Mouse (Mus musculus) limb, embryonic 14.5 days (tissue): ENCODE measurements around the gene Numb. TPM values are rescaled to one million over a fixed set of nuclear protein-coding genes. Genes with fewer than 3 reads are reported as not detected.
"Not testable (repeated sequence)": the region's sequence is repeated elsewhere in the genome, so short reads cannot be mapped to it uniquely, and the experiment has no call there.

Source experiments
- ATAC-seq: fragments of 200-750 bp; cut with Nextera tagmentation; 2 replicates; pipeline ENCODE4 v1.8.0; 2017; ENCODE audit warnings: low read depth, moderate number of reproducible peaks, moderate TSS enrichment; ENCODE audit not compliant: low FRiP score
- DNase-seq: peaks from one replicate; pipeline ENCODE4 v3.0.0-alpha.2; 2015; ENCODE audit warnings: low spot score
- H3K27ac ChIP-seq: fragments of 300-500 bp; sonication (generic); replicated peaks from 2 replicates; pipeline ENCODE4 v1.5.1; 2014; ENCODE audit warnings: low read depth, mild to moderate bottlenecking, low read length, moderate library complexity, mixed read lengths
- H3K27me3 ChIP-seq: fragments of 300-500 bp; sonication (generic); 2 replicates; pipeline ENCODE4 v1.6.1; 2014; ENCODE audit warnings: low read length, mixed read lengths; ENCODE audit not compliant: control insufficient read depth, insufficient read depth
- H3K36me3 ChIP-seq: fragments of 300-500 bp; sonication (generic); 2 replicates; pipeline ENCODE4 v1.6.1; 2014; ENCODE audit warnings: mild to moderate bottlenecking, low read length, moderate library complexity, mixed read lengths; ENCODE audit not compliant: control insufficient read depth, insufficient read depth
- H3K4me1 ChIP-seq: fragments of 300-500 bp; sonication (generic); 2 replicates; pipeline ENCODE4 v1.6.1; 2014; ENCODE audit warnings: antibody characterized with exemption, low read length, mixed read lengths; ENCODE audit not compliant: control insufficient read depth, insufficient read depth
- H3K4me2 ChIP-seq: fragments of 300-500 bp; sonication (generic); replicated peaks from 2 replicates; pipeline ENCODE4 v1.6.1; 2014; ENCODE audit warnings: low read depth, mild to moderate bottlenecking, low read length, moderate library complexity; ENCODE audit not compliant: severe bottlenecking
- H3K4me3 ChIP-seq: fragments of 300-500 bp; sonication (generic); replicated peaks from 2 replicates; pipeline ENCODE4 v1.5.1; 2014; ENCODE audit warnings: low read length
- H3K9ac ChIP-seq: fragments of 300-500 bp; sonication (generic); 2 replicates; pipeline ENCODE4 v1.6.1; 2014; ENCODE audit warnings: mild to moderate bottlenecking, low read depth, low read length, moderate library complexity; ENCODE audit not compliant: severe bottlenecking
- H3K9me3 ChIP-seq: fragments of 300-500 bp; sonication (generic); 2 replicates; pipeline ENCODE4 v1.6.1; 2016; ENCODE audit warnings: low read length; ENCODE audit not compliant: control insufficient read depth
- POLR2A ChIP-seq: fragments of 200-500 bp; IDR thresholded peaks from 2 replicates; pipeline ENCODE4 v1.8.0; 2012; ENCODE audit warnings: inconsistent platforms, mild to moderate bottlenecking, moderate library complexity, borderline replicate concordance; ENCODE audit not compliant: insufficient read depth, insufficient read length; ENCODE audit errors: extremely low read depth
- WGBS: fragments of 180-500 bp; shearing (Covaris S2); extraction: QIAGEN DNeasy Blood & Tissue Kit; methylation state at CpG from one replicate; pipeline ENCODE4 v1.1.7; 2014; 5-methylcytosine and 5-hydroxymethylcytosine counted together
- polyA plus RNA-seq, 2 experiments: library from polyadenylated mRNA; depleted of rRNA in 1 of 2; stranded (reverse) in 1 of 2; unstranded in 1 of 2; fragments of >200 nt; fragmentation: Nextera tagmentation in 1 of 2; extraction: Ambion mirVana in 1 of 2; gene quantifications; 2 replicates each; pipeline versions ENCODE4 v1.2.1 to v1.2.3; 2012 to 2014

The Numb gene
- polyA plus RNA-seq, 2 experiments = 31.3 to 53.8 TPM

GRCm38 (mm10) chr12:83941938-83942337, 20.2 kb upstream of the Numb start:
- no peak for DNase-seq
- WGBS = 80% methylated on average over 3 of the region's 3 CpGs
- H3K9me3 ChIP-seq = no peaks in the 10 kb centered on the region
- ATAC-seq = no peak
- no peak overlapping the region for H3K9ac ChIP-seq
- H3K36me3 ChIP-seq = no peaks in the 10 kb centered on the region
- TF ChIP-seq POLR2A = no peak
- no peaks in the 10 kb centered on the region for H3K27me3 ChIP-seq
- H3K4me3 ChIP-seq = no peak overlapping the region
- H3K4me2 ChIP-seq = no peak overlapping the region
- H3K27ac ChIP-seq = no peak overlapping the region
- no peaks in the 10 kb centered on the region for H3K4me1 ChIP-seq

- ATAC-seq (no peak), DNase-seq (no peak)
- no peaks in the 10 kb centered on the region for H3K9me3 ChIP-seq
- WGBS = 69% methylated on average over 4 of the region's 4 CpGs
- no peak overlapping the region for H3K4me3 ChIP-seq
- no peak overlapping the region for H3K4me2 ChIP-seq
- H3K36me3 ChIP-seq = no peaks in the 10 kb centered on the region
- no peak for TF ChIP-seq POLR2A
- H3K27me3 ChIP-seq = no peaks in the 10 kb centered on the region
- H3K27ac ChIP-seq = no peak overlapping the region
- H3K4me1 ChIP-seq = no peaks in the 10 kb centered on the region
- H3K9ac ChIP-seq = no peak overlapping the region
These were observed 18.3 kb upstream of the Numb start for GRCm38 (mm10) chr12:83940031-83940430.

- ATAC-seq (no peak), DNase-seq (no peak)
- no peaks in the 10 kb centered on the region for H3K4me1 ChIP-seq
- WGBS = 73% methylated on average over 2 of the region's 2 CpGs
- H3K36me3 ChIP-seq = no peaks in the 10 kb centered on the region
- H3K27me3 ChIP-seq = no peaks in the 10 kb centered on the region
- H3K4me3 ChIP-seq = no peak overlapping the region
- H3K9me3 ChIP-seq = no peaks in the 10 kb centered on the region; the same call in 1 of the 2 replicates
- no peak overlapping the region for H3K4me2 ChIP-seq
- no peak for TF ChIP-seq POLR2A
- no peak overlapping the region for H3K9ac ChIP-seq
- no peak overlapping the region for H3K27ac ChIP-seq
These were observed 17.6 kb upstream of the Numb start for GRCm38 (mm10) chr12:83939332-83939731.

GRCm38 (mm10) chr12:83938592-83938991, 16.9 kb upstream of the Numb start:
- not testable (repeated sequence) for DNase-seq, H3K9me3 ChIP-seq, H3K4me3 ChIP-seq, H3K36me3 ChIP-seq, H3K4me2 ChIP-seq, H3K27ac ChIP-seq, H3K9ac ChIP-seq, ATAC-seq, H3K4me1 ChIP-seq, H3K27me3 ChIP-seq
- WGBS = 57% methylated on average over 1 of the region's 1 CpGs

- H3K27ac ChIP-seq = no peak overlapping the region
- H3K4me3 ChIP-seq = no peak overlapping the region
- H3K27me3 ChIP-seq = no peaks in the 10 kb centered on the region
- DNase-seq (no peak), ATAC-seq (no peak)
- no peak overlapping the region for H3K9ac ChIP-seq
- WGBS = 65% methylated on average over 10 of the region's 10 CpGs
- TF ChIP-seq POLR2A = no peak
- H3K9me3 ChIP-seq = no peaks in the 10 kb centered on the region; the same call in 1 of the 2 replicates
- H3K36me3 ChIP-seq = no peaks in the 10 kb centered on the region
- no peak overlapping the region for H3K4me2 ChIP-seq
- H3K4me1 ChIP-seq = no peaks in the 10 kb centered on the region
These were observed 15.9 kb upstream of the Numb start for GRCm38 (mm10) chr12:83937600-83937999.

GRCm38 (mm10) chr12:83929186-83929804, 7.6 kb upstream of the Numb start:
- no peak overlapping the region for H3K9ac ChIP-seq
- no peak for ATAC-seq
- H3K36me3 ChIP-seq = no peaks in the 10 kb centered on the region
- H3K27me3 ChIP-seq = no peaks in the 10 kb centered on the region
- no peaks in the 10 kb centered on the region for H3K9me3 ChIP-seq
- H3K27ac ChIP-seq = no peak overlapping the region
- 0 out of 2 replicates have a peak, but pooled peaks cover 2% of the 10 kb centered on the region for H3K4me1 ChIP-seq
- H3K4me3 ChIP-seq = no peak overlapping the region
- H3K4me2 ChIP-seq = no peak overlapping the region
- no peak for TF ChIP-seq POLR2A
- 61% methylated on average over 2 of the region's 2 CpGs for WGBS
- DNase-seq = no peak
